Mouse (Mus musculus) cerebellum, adult 2 months (tissue): ENCODE results near the gene Spen.

ENCODE experiments used
- CTCF ChIP-seq: fragments of 200-500 bp; IDR thresholded peaks from 2 replicates; pipeline ENCODE4 v1.5.1; 2011; ENCODE audit warnings: low read depth, mild to moderate bottlenecking, control low read depth, low read length, moderate library complexity, borderline replicate concordance; ENCODE audit not compliant: insufficient read depth
- POLR2A ChIP-seq: fragments of 200-500 bp; IDR thresholded peaks from 2 replicates; pipeline ENCODE4 v1.6.1; 2011; ENCODE audit warnings: low read length, control low read depth, borderline replicate concordance; ENCODE audit not compliant: insufficient read depth

GRCm38 (mm10) chr4:141467581-141467927, 70.8 kb downstream of the Spen start:
- TF ChIP-seq POLR2A (no peak), CTCF (no peak)
